Mouse (Mus musculus): ENCODE measurements around the gene Csf2rb.

The Csf2rb gene

GRCm38 (mm10) chr15:78377859-78378258 is 52.3 kb downstream of the Csf2rb start:
- in situ Hi-C loops (cut with MboI, MseI): no loop called here

GRCm38 (mm10) chr15:78378556-78378955 is 53.0 kb downstream of the Csf2rb start:
- in situ Hi-C loops (cut with MboI, MseI): no loop called here

- in situ Hi-C loops (cut with MboI, MseI): loop anchor here (5.0 kb wide), 1 partner anchor 1078 kb away; no protein-coding TSS in a partner anchor
These were observed 54.7 kb downstream of the Csf2rb start for GRCm38 (mm10) chr15:78380208-78380607.

GRCm38 (mm10) chr15:78380741-78381140 is 55.2 kb downstream of the Csf2rb start:
- in situ Hi-C loops (cut with MboI, MseI): loop anchor here (5.0 kb wide), 1 partner anchor 1078 kb away; no protein-coding TSS in a partner anchor

- in situ Hi-C loops (cut with MboI, MseI): loop anchor here (5.0 kb wide), 1 partner anchor 1080 kb away; no protein-coding TSS in a partner anchor
These were observed 56.6 kb downstream of the Csf2rb start for GRCm38 (mm10) chr15:78382115-78382514.

GRCm38 (mm10) chr15:78383450-78384219 is 58.1 kb downstream of the Csf2rb start:
- in situ Hi-C loops (cut with MboI, MseI): loop anchor here (5.0 kb wide), 1 partner anchor 1081 kb away; no protein-coding TSS in a partner anchor

GRCm38 (mm10) chr15:78384220-78385116 is 58.9 kb downstream of the Csf2rb start:
- in situ Hi-C loops (cut with MboI, MseI): loop anchor here (5.0 kb wide), 1 partner anchor 1082 kb away; no protein-coding TSS in a partner anchor

- in situ Hi-C loops (cut with MboI, MseI): no loop called here
These were observed 60.0 kb downstream of the Csf2rb start for GRCm38 (mm10) chr15:78385564-78385963.

GRCm38 (mm10) chr15:78390855-78391254 is 65.3 kb downstream of the Csf2rb start:
- in situ Hi-C loops (cut with MboI, MseI): no loop called here

GRCm38 (mm10) chr15:78395478-78395962 is 70.0 kb downstream of the Csf2rb start, which contains the start of gene Tex33:
Gene Tex33 (minus strand): TSS chr15:78395912.
- in situ Hi-C loops (cut with MboI, MseI): no loop called here

GRCm38 (mm10) chr15:78401345-78401744 is 75.8 kb downstream of the Csf2rb start:
- in situ Hi-C loops (cut with MboI, MseI): loop anchor here (10.0 kb wide), 1 partner anchor 427 kb away; the partner anchor contains the start of gene Eif3d

GRCm38 (mm10) chr15:78401921-78402320 is 76.4 kb downstream of the Csf2rb start:
- in situ Hi-C loops (cut with MboI, MseI): loop anchor here (10.0 kb wide), 1 partner anchor 427 kb away; the partner anchor contains the start of gene Eif3d

GRCm38 (mm10) chr15:78402423-78402822 is 76.9 kb downstream of the Csf2rb start:
- in situ Hi-C loops (cut with MboI, MseI): loop anchor here (10.0 kb wide), 1 partner anchor 428 kb away; the partner anchor contains the start of gene Eif3d

GRCm38 (mm10) chr15:78403301-78403741 is 77.8 kb downstream of the Csf2rb start:
- in situ Hi-C loops (cut with MboI, MseI): loop anchor here (10.0 kb wide), 1 partner anchor 429 kb away; the partner anchor contains the start of gene Eif3d

All from T-helper 2 cell (primary cell).